Mouse (Mus musculus): ENCODE results near the gene Arsb.

- no peak for TF ChIP-seq CTCF (IDR thresholded peaks at IDR 0.05; ENCODE audit: low read depth, low read length)
- no peak for TF ChIP-seq POLR2A (IDR thresholded peaks at IDR 0.05; ENCODE audit: borderline replicate concordance, low read depth, low read length)
Observed at GRCm38 (mm10) chr13:93839137-93839630, 67.8 kb downstream of the Arsb start.
